Mouse (Mus musculus) forebrain, embryonic 12.5 days (tissue): ENCODE data around the gene 2200002D01Rik. TPM values are rescaled to one million over a fixed set of nuclear protein-coding genes. Genes with fewer than 3 reads are reported as not detected.

ENCODE experiments used
- ATAC-seq: fragments of 200-750 bp; cut with Nextera tagmentation; 2 replicates; pipeline ENCODE4 v1.8.0; 2017; ENCODE audit warnings: moderate TSS enrichment; ENCODE audit not compliant: low FRiP score
- H3K27ac ChIP-seq: fragments of 300-500 bp; sonication (generic); 2 replicates; pipeline ENCODE4 v1.5.1; 2016; ENCODE audit warnings: mild to moderate bottlenecking
- H3K27me3 ChIP-seq: fragments of 300-500 bp; sonication (generic); 2 replicates; pipeline ENCODE4 v1.6.1; 2016; ENCODE audit warnings: mild to moderate bottlenecking
- H3K36me3 ChIP-seq: fragments of 300-500 bp; sonication (generic); replicated peaks from 2 replicates; pipeline ENCODE4 v1.6.1; 2016; ENCODE audit warnings: mild to moderate bottlenecking
- H3K4me1 ChIP-seq: fragments of 300-500 bp; sonication (generic); 2 replicates; pipeline ENCODE4 v1.6.1; 2016
- H3K4me2 ChIP-seq: fragments of 300-500 bp; sonication (generic); 2 replicates; pipeline ENCODE4 v1.6.1; 2016; ENCODE audit warnings: mild to moderate bottlenecking, moderate library complexity
- H3K4me3 ChIP-seq: fragments of 300-500 bp; sonication (generic); replicated peaks from 2 replicates; pipeline ENCODE4 v1.5.1; 2016; ENCODE audit warnings: mild to moderate bottlenecking
- H3K9ac ChIP-seq: fragments of 300-500 bp; sonication (generic); 2 replicates; pipeline ENCODE4 v1.6.1; 2016; ENCODE audit warnings: mild to moderate bottlenecking
- H3K9me3 ChIP-seq: fragments of 300-500 bp; sonication (generic); 2 replicates; pipeline ENCODE4 v1.6.1; 2016
- WGBS: fragments of 180-500 bp; shearing (Covaris S2); methylation state at CpG from one replicate; pipeline ENCODE4 v1.1.7; 2016; 5-methylcytosine and 5-hydroxymethylcytosine counted together
- polyA plus RNA-seq: library from polyadenylated mRNA; unstranded; fragments of >200 nt; fragmentation: Nextera tagmentation; extraction: Ambion mirVana; gene quantifications from 2 replicates; pipeline ENCODE4 v1.2.1, GENCODE M21; 2016

Gene 2200002D01Rik
- polyA plus RNA-seq, 1 experiment from 2014 or later, result 1.4 TPM

DNA sequence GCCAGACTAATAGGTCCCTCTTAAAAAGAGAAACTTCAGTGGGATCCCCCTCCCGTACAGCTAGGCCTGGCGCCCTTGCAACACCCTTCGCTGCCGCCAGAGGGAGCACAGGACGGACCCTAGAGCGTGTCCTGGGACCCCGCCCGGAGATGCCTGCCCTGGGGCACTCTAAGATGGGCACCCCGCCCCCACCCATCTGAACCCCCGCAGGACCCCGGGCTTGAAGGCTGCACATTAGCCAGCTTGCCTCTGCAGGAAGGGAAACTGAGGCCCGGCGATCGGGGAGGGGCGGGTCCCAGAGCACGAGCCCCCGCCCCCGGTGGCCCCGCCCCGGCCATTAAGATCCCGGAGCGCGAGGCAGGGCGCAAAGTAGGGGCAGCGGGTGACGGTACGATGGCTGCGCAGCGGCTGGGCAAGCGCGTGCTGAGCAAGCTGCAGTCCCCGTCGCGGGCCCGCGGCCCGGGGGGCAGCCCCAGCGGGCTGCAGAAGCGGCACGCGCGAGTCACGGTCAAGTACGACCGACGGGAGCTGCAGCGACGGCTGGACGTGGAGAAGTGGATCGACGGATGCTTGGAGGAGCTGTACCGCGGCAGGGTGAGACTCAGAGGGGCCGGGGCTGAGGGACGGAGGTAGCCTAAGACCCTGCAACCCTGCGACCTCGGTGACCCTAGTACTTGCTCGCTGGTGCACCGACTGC lies 40.8 kb upstream of the 2200002D01Rik start, which contains the start of gene Ppp1r14a:
Ppp1r14a (plus strand) TSS at position 367 of the 697 bp plus-strand sequence.
- WGBS, result 1% methylated on average over 59 of the region's 59 CpGs
- peak within 1 kb of the TSS; percentile 60; the same call in 1 of the 2 replicates for H3K27ac ChIP-seq
- no peaks in the 10 kb centered on the region for H3K9me3 ChIP-seq
- H3K4me1 ChIP-seq, result peaks cover 49% of the 10 kb centered on the region
- H3K9ac ChIP-seq, result peak within 1 kb of the TSS; percentile 65
- peak within 1 kb of the TSS; percentile 92 for H3K4me2 ChIP-seq
- peaks cover 43% of the 10 kb centered on the region for H3K27me3 ChIP-seq
- peak within 1 kb of the TSS; percentile 55 for H3K4me3 ChIP-seq
- no peaks in the 10 kb centered on the region for H3K36me3 ChIP-seq
- ATAC-seq, result peak; percentile 60

- ATAC-seq, result no peak
- no peaks in the 10 kb centered on the region for H3K9me3 ChIP-seq
- H3K4me1 ChIP-seq, result peaks cover 39% of the 10 kb centered on the region
- no peak overlapping the region for H3K4me2 ChIP-seq
- no peak overlapping the region for H3K27ac ChIP-seq
- H3K9ac ChIP-seq, result no peak overlapping the region
- H3K27me3 ChIP-seq, result peaks cover 46% of the 10 kb centered on the region
- H3K36me3 ChIP-seq, result no peaks in the 10 kb centered on the region
- WGBS, result 87% methylated on average over 2 of the region's 2 CpGs
- no peak overlapping the region for H3K4me3 ChIP-seq
These were observed 39.8 kb upstream of the 2200002D01Rik start for GRCm38 (mm10) chr7:29288079-29288478.

DNA sequence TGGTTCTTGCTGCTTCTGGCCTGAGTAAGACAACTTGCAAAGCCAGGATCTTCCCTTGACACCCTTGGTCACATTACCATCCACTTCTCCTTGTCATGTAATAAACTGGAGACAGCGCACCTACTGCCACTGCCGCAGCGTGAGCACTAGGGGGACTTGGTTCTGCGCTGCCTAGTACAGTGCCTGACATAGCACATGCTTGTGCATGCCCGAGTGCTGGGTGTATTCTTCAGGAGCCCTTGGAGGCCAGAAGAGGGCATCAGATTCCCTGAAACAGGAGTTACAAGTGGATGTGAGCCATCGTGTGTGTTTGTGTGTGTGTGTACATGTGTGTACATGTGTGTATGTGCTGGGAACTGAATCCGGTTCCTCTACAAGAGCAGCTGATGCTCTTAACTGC lies 39.2 kb upstream of the 2200002D01Rik start:
- H3K9ac ChIP-seq, result no peak overlapping the region
- no peak overlapping the region for H3K4me2 ChIP-seq
- no peak for ATAC-seq
- H3K9me3 ChIP-seq, result no peaks in the 10 kb centered on the region
- peaks cover 52% of the 10 kb centered on the region for H3K27me3 ChIP-seq
- H3K4me1 ChIP-seq, result peaks cover 33% of the 10 kb centered on the region
- 89% methylated on average over 7 of the region's 7 CpGs for WGBS
- no peak overlapping the region for H3K27ac ChIP-seq
- no peak overlapping the region for H3K4me3 ChIP-seq
- H3K36me3 ChIP-seq, result no peaks in the 10 kb centered on the region

GRCm38 (mm10) chr7:29284523-29284922 lies 36.3 kb upstream of the 2200002D01Rik start:
- Histone ChIP-seq H3K27me3 (peaks cover 69% of the 10 kb centered on the region), H3K36me3 (no peaks in the 10 kb centered on the region), H3K9ac (no peak overlapping the region), H3K27ac (no peak overlapping the region), H3K4me1 (peaks cover 25% of the 10 kb centered on the region), H3K4me3 (no peak overlapping the region), H3K9me3 (no peaks in the 10 kb centered on the region), H3K4me2 (no peak overlapping the region)
- no peak for ATAC-seq
- 95% methylated on average over 6 of the region's 6 CpGs for WGBS

GRCm38 (mm10) chr7:29283876-29284275 lies 35.6 kb upstream of the 2200002D01Rik start:
- 87% methylated on average over 4 of the region's 4 CpGs for WGBS
- H3K9ac ChIP-seq, result no peak overlapping the region
- H3K27ac ChIP-seq, result no peak overlapping the region
- ATAC-seq, result no peak
- no peaks in the 10 kb centered on the region for H3K9me3 ChIP-seq
- no peak overlapping the region for H3K4me2 ChIP-seq
- peaks cover 19% of the 10 kb centered on the region for H3K4me1 ChIP-seq
- H3K27me3 ChIP-seq, result peaks cover 64% of the 10 kb centered on the region
- no peak overlapping the region for H3K4me3 ChIP-seq
- H3K36me3 ChIP-seq, result no peaks in the 10 kb centered on the region

- peak overlapping the region; percentile 99 for H3K4me2 ChIP-seq
- H3K36me3 ChIP-seq, result no peaks in the 10 kb centered on the region
- no peak overlapping the region for H3K27ac ChIP-seq
- peaks cover 54% of the 10 kb centered on the region for H3K27me3 ChIP-seq
- H3K9me3 ChIP-seq, result no peaks in the 10 kb centered on the region
- peaks cover 15% of the 10 kb centered on the region for H3K4me1 ChIP-seq
- peak overlapping the region; percentile 70 for H3K9ac ChIP-seq
- ATAC-seq, result no peak
- peak overlapping the region; percentile 59 for H3K4me3 ChIP-seq
- WGBS, result 10% methylated on average over 21 of the region's 21 CpGs
These were observed 33.8 kb upstream of the 2200002D01Rik start for GRCm38 (mm10) chr7:29282074-29282554.

GRCm38 (mm10) chr7:29281201-29282073 lies 33.2 kb upstream of the 2200002D01Rik start, which contains the start of gene Spint2:
Gene Spint2 (minus strand): TSS chr7:29281912.
- no peaks in the 10 kb centered on the region for H3K36me3 ChIP-seq
- peaks cover 52% of the 10 kb centered on the region for H3K27me3 ChIP-seq
- peak; percentile 61 for ATAC-seq
- peak within 1 kb of the TSS; percentile 99 for H3K4me2 ChIP-seq
- H3K9ac ChIP-seq, result peak within 1 kb of the TSS; percentile 70
- H3K9me3 ChIP-seq, result no peaks in the 10 kb centered on the region
- no peak within 1 kb of the TSS for H3K27ac ChIP-seq
- H3K4me3 ChIP-seq, result peak within 1 kb of the TSS; percentile 59
- WGBS, result under 1% methylated on average over 80 of the region's 80 CpGs
- peaks cover 15% of the 10 kb centered on the region for H3K4me1 ChIP-seq

- 6% methylated on average over 13 of the region's 13 CpGs for WGBS
- no peaks in the 10 kb centered on the region for H3K9me3 ChIP-seq
- peak overlapping the region; percentile 99 for H3K4me2 ChIP-seq
- peak overlapping the region; percentile 70; the same call in 1 of the 2 replicates for H3K9ac ChIP-seq
- H3K27me3 ChIP-seq, result peaks cover 52% of the 10 kb centered on the region
- H3K36me3 ChIP-seq, result no peaks in the 10 kb centered on the region
- no peak overlapping the region for H3K27ac ChIP-seq
- no peak for ATAC-seq
- H3K4me3 ChIP-seq, result peak overlapping the region; percentile 59
- H3K4me1 ChIP-seq, result peaks cover 15% of the 10 kb centered on the region
These were observed 32.5 kb upstream of the 2200002D01Rik start for GRCm38 (mm10) chr7:29280801-29281200.

DNA sequence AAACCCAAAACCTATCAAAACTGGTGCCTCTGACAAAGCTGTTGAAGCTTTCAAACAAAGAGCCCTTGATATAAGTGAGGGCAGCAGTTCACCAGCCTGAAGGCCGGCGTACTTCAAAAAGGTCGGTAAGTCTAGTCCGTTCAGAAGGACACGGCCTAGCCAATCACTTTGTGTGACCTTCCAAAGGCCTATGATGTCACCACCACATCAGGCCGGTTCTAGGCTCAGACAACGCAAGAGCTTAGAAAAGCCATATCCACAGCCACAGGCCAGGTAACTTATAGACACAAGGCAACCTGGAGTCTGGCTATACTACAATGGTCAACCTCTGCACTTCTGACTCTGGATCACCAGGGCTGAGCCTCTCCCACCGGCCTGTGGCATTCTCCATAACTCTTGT lies 31.7 kb upstream of the 2200002D01Rik start:
- H3K4me2 ChIP-seq, result no peak overlapping the region
- no peak overlapping the region for H3K4me3 ChIP-seq
- no peak for ATAC-seq
- 90% methylated on average over 8 of the region's 8 CpGs for WGBS
- H3K9ac ChIP-seq, result no peak overlapping the region
- H3K4me1 ChIP-seq, result peaks cover 15% of the 10 kb centered on the region
- H3K27ac ChIP-seq, result no peak overlapping the region
- peaks cover 48% of the 10 kb centered on the region for H3K27me3 ChIP-seq
- no peaks in the 10 kb centered on the region for H3K36me3 ChIP-seq
- H3K9me3 ChIP-seq, result no peaks in the 10 kb centered on the region

DNA sequence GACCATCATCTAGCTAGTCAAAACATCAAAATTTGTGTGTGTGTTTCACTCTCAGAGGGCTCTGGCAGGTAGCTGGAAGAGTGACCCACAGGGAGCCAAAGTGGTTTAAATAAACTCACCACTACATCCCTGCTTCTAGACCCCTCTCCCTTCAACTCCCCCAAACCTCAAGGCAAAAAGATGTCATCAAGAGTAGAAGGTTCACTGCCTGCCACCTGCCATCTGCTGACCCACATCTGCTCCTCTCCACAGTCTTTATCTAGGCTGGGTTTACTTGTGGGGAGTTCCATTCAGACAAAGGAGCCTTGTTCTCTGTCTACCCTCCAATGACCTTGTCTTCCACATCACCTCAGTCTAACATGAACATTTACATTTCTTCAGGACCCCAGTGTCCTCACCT lies 31.0 kb upstream of the 2200002D01Rik start:
- no peak overlapping the region for H3K9ac ChIP-seq
- no peak overlapping the region for H3K4me3 ChIP-seq
- H3K4me1 ChIP-seq, result peaks cover 15% of the 10 kb centered on the region
- no peak overlapping the region for H3K27ac ChIP-seq
- H3K9me3 ChIP-seq, result no peaks in the 10 kb centered on the region
- H3K27me3 ChIP-seq, result peaks cover 41% of the 10 kb centered on the region
- no peaks in the 10 kb centered on the region for H3K36me3 ChIP-seq
- ATAC-seq, result no peak
- H3K4me2 ChIP-seq, result no peak overlapping the region

DNA sequence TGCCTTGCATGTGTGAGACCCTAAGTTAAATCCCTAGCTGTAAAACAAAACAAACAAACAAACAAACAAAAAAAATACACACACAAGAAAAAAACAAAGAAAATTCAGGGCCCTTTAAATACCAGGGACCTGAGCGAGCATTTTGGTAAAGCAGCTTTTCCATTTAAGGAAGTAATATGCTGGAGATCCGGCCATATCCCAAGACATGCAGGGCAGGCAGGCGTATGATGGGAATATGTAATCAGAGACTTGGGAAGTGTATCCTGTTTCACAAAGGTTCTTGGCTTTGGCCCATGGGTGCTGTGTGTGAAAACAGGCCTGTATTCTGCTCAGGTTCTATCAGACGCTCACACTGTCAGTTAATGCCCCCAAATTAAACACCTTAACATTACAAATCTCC lies 29.2 kb upstream of the 2200002D01Rik start:
- peaks cover 27% of the 10 kb centered on the region for H3K27me3 ChIP-seq
- no peak overlapping the region for H3K9ac ChIP-seq
- no peaks in the 10 kb centered on the region for H3K9me3 ChIP-seq
- H3K4me3 ChIP-seq, result no peak overlapping the region
- no peak overlapping the region for H3K4me2 ChIP-seq
- H3K27ac ChIP-seq, result no peak overlapping the region
- 89% methylated on average over 4 of the region's 4 CpGs for whole genome bisulfite sequencing
- peaks cover 15% of the 10 kb centered on the region for H3K4me1 ChIP-seq
- no peak for ATAC-seq
- H3K36me3 ChIP-seq, result no peaks in the 10 kb centered on the region

- no peaks in the 10 kb centered on the region for H3K36me3 ChIP-seq
- no peak overlapping the region for H3K4me2 ChIP-seq
- H3K9ac ChIP-seq, result no peak overlapping the region
- no peaks in the 10 kb centered on the region for H3K9me3 ChIP-seq
- peaks cover 10% of the 10 kb centered on the region for H3K4me1 ChIP-seq
- 81% methylated on average over 5 of the region's 5 CpGs for WGBS
- peaks cover 19% of the 10 kb centered on the region for H3K27me3 ChIP-seq
- no peak overlapping the region for H3K27ac ChIP-seq
- no peak for ATAC-seq
- H3K4me3 ChIP-seq, result no peak overlapping the region
These were observed 28.4 kb upstream of the 2200002D01Rik start for GRCm38 (mm10) chr7:29276715-29277114.
